Mouse (Mus musculus): Measurements from ENCODE around the gene Hadhb. TPM values are rescaled to one million over a fixed set of nuclear protein-coding genes. Genes with fewer than 3 reads are reported as not detected.

Hadhb gene
- 246 and 269 TPM in 2 replicates for polyA plus RNA-seq (2015; fragmentation: Nextera tagmentation; extraction: Ambion mirVana)

DNA sequence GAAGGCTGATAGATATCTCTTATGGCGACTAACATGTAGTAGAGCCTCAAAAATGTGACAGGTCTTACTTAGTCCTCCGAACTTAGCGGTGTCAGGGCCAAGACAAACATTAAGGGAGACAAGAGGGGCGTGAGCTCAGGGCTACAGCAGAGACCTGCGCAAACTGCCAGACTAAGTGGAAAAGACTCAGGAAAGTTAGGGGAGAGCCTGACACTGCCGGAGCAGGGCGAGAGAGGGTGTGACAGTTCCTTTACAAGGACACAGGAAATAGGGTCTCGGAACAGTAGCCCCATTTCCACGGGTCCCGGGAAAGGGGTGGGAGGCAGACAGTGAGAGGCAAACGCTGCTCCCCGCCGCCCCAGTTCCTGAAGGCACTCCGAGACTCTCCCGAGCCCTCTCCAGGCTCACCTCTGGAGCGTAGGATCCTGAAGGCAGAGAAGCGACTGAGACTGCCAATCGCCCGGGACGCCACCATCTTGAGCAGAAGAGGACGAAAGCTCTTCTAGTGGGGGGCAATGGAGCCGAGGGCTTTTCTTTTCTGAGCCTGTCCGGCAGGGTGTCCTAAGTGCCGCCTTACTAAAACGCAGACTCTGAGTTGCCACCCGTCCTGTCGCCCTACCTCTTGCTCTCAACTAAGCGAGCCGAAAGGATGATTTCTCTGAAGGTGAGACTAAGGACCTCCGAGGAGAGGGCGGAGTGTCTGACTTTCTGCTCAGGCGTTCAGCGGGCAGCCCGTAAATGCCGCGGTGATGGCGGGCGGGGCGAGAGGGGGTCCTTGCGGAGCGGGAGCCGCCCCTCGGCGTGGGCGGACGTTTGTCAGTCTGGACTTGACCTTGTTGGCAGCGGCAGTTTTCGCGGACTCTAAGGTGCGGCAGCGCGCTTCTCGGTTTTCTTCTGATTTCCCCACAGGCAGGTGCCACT, at the start of gene Hadhb, which contains the start of gene Hadha:
Gene Hadhb (plus strand): TSS at position 775 of the 921 bp plus-strand sequence.
Gene Hadha (minus strand): TSS at position 689 of the 921 bp plus-strand sequence.
- peak within 1 kb of the TSS; percentile 92 for H3K9ac ChIP-seq
- 0 out of 2 replicates have a peak, but pooled peaks cover 7% of the 10 kb centered on the region for H3K4me1 ChIP-seq (replicated peaks)
- peak within 1 kb of the TSS; percentile 66 for H3K4me2 ChIP-seq (replicated peaks)
- H3K27ac ChIP-seq, result peak within 1 kb of the TSS; percentile 93
- ATAC-seq, result peak; percentile 88
- H3K27me3 ChIP-seq (replicated peaks), result no peaks in the 10 kb centered on the region
- no peaks in the 10 kb centered on the region for H3K9me3 ChIP-seq
- under 1% methylated on average over 53 of the region's 53 CpGs for WGBS
- H3K36me3 ChIP-seq, result no peaks in the 10 kb centered on the region
- H3K4me3 ChIP-seq (replicated peaks), result peak within 1 kb of the TSS; percentile 89

DNA sequence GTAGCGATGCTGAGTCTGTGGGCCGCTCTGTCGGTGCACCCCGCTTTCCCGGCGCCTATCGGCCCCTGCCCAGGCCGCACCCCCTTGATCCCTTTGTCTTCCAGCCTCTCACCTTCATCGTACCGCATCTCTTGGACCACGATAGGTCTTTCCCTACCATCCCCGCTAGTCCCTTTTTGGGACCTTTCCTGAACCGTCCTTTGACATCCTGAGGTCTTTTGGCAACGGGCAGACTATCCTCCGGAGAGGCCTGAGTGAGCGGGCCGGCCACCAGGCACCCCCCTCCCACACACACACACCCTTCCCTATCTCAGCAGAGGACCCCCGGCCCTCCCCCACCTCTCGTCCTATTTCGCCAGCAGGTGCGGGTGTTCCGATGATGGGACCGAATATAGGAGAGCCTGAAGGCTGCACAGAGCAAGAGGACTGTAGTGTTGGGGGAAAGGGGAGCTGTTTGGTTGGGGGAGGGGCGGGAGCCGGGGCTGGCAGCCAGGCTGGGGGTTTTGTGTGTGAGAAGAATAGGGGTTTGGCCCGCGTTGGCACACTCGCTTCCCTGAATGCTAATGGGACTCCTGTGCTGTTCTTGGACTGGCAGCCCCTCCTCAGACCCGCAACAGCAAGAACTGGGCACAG, 49.3 kb upstream of the Hadhb start, which contains the start of gene 3110082J24Rik:
Gene 3110082J24Rik (minus strand): TSS at position 419 of the 633 bp plus-strand sequence.
- Histone ChIP-seq H3K9ac (peak within 1 kb of the TSS; percentile 42), H3K4me1 (replicated peaks) (peaks cover 22% of the 10 kb centered on the region), H3K4me2 (replicated peaks) (peak within 1 kb of the TSS; percentile 97), H3K36me3 (no peaks in the 10 kb centered on the region), H3K9me3 (no peaks in the 10 kb centered on the region), H3K27ac (no peak within 1 kb of the TSS), H3K4me3 (replicated peaks) (peak within 1 kb of the TSS; percentile 49), H3K27me3 (replicated peaks) (peaks cover 44% of the 10 kb centered on the region)
- WGBS, result 3% methylated on average over 29 of the region's 29 CpGs
- ATAC-seq, result no peak

DNA sequence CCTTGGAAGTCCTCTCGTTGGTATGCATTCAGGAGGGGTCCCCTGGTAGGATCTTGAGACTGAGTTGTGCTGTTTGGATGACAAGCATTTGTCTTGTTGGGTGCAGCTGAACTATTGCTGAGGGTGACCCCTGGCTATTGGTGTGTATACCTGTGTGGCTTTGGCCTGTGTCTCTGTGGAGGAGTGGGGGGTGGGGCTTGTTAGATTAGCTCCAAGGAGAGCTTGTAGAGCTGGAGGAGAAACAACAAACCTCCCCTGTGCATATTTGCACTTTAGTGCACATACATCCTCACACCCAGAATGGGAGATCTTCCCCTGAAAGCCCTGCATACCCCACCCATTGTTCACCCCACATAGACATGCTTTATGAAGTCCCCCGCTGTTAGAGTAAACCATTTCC, 48.3 kb upstream of the Hadhb start:
- H3K4me2 ChIP-seq (replicated peaks), result no peak overlapping the region
- peaks cover 30% of the 10 kb centered on the region for H3K4me1 ChIP-seq (replicated peaks)
- H3K9me3 ChIP-seq, result no peaks in the 10 kb centered on the region
- peaks cover 44% of the 10 kb centered on the region for H3K27me3 ChIP-seq (replicated peaks)
- no peaks in the 10 kb centered on the region for H3K36me3 ChIP-seq
- no peak overlapping the region for H3K9ac ChIP-seq
- WGBS, result 45% methylated on average over 2 of the region's 2 CpGs
- ATAC-seq, result no peak
- H3K27ac ChIP-seq, result no peak overlapping the region
- H3K4me3 ChIP-seq (replicated peaks), result no peak overlapping the region

DNA sequence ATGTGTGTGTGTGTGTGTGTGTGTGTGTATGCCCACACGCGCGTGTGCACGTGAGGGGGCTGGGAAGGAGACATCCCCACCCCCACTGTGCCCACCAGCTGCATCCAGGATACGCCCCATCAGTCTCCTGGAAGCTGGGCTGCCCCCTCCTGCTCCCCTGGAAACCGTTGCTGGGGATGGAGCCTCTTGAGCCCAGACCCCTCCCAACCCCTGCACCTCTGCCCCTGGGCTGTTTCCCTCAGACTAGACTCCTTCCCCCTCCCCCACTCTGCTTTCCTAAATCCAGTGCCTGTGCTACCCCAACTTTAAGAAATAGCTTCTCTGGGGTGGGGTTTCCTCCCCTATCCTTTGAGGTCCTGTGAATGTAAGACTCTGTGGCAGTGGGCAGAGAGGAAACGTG, 47.9 kb upstream of the Hadhb start:
- peaks cover 30% of the 10 kb centered on the region for H3K4me1 ChIP-seq (replicated peaks)

DNA sequence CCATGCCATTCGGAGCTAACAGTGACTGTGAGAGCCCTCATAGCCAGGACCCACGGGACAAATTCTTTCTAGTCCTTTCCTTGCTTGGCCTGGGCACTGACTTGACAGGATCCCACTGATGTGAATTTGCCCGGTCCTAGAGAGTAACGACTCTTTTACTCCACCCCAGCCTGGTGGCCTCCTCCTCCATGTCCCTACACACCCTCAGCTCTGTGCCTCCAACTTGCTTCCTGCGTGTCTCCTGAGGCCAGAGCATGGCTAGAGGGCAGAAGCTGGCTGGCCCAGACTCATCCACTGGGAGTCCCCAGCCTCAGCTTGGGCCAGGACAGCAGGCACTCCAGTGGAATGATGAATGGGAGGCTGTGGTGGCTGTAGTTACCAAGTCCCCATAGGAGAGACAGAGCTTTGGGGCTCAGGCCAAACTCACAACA, 47.4 kb upstream of the Hadhb start:
- no peak overlapping the region for H3K9ac ChIP-seq
- H3K9me3 ChIP-seq, result no peaks in the 10 kb centered on the region
- no peak overlapping the region for H3K4me2 ChIP-seq (replicated peaks)
- no peak overlapping the region for H3K27ac ChIP-seq
- H3K27me3 ChIP-seq (replicated peaks), result peaks cover 44% of the 10 kb centered on the region
- no peak overlapping the region for H3K4me3 ChIP-seq (replicated peaks)
- 25% methylated on average over 5 of the region's 5 CpGs for whole genome bisulfite sequencing
- ATAC-seq, result no peak
- H3K36me3 ChIP-seq, result no peaks in the 10 kb centered on the region
- H3K4me1 ChIP-seq (replicated peaks), result peaks cover 30% of the 10 kb centered on the region

More for the DNA sequence above, 47.9 kb upstream of the Hadhb start:
- no peak for ATAC-seq
- Histone ChIP-seq H3K27me3 (replicated peaks) (peaks cover 44% of the 10 kb centered on the region), H3K9me3 (no peaks in the 10 kb centered on the region), H3K27ac (no peak overlapping the region), H3K4me3 (replicated peaks) (no peak overlapping the region), H3K9ac (no peak overlapping the region), H3K4me2 (replicated peaks) (no peak overlapping the region), H3K36me3 (no peaks in the 10 kb centered on the region)
- WGBS, result 22% methylated on average over 7 of the region's 7 CpGs

DNA sequence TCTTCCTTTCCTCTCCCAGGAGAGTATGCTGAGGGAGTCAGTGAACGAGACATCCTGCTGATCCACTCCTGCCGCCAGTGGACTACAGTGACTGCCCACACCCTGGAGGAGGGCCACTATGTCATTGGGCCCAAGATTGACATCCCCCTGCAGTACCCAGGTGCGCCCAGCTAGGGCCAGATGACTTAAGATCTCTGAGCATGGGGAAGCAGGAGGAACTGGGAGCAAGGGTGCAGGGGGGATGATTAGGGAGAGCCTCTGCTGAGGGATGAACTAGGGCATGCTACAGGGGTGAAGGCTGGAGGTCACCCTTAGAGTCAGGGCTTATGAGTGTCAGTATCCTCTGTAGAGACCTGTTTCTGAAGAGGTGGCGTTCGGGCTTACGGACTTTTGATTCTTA, 46.8 kb upstream of the Hadhb start:
- H3K9ac ChIP-seq, result no peak overlapping the region
- no peak overlapping the region for H3K27ac ChIP-seq
- H3K27me3 ChIP-seq (replicated peaks), result peaks cover 41% of the 10 kb centered on the region
- no peak for ATAC-seq
- peaks cover 30% of the 10 kb centered on the region for H3K4me1 ChIP-seq (replicated peaks)
- H3K9me3 ChIP-seq, result no peaks in the 10 kb centered on the region
- 83% methylated on average over 6 of the region's 6 CpGs for WGBS
- no peak overlapping the region for H3K4me3 ChIP-seq (replicated peaks)
- H3K36me3 ChIP-seq, result no peaks in the 10 kb centered on the region
- H3K4me2 ChIP-seq (replicated peaks), result no peak overlapping the region

DNA sequence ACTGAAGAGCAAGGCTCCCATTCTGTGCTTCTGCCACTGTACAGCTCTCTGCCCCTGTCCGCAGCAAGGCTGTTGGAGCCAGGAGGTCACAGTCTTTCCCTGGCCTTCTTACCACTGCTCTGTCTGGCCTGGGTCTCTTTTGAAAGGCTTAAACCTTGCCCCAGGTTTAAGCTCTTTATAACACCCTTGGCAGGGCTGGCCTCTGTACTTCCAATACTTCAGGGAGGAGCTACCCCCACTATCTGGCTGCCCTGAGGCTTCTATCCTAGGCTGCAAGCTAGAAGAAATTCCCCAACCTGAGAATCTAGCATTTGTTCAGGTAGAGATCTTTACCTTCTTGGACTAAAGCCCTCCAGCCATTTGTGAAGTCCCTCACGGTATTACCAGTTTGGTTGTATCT, 45.1 kb upstream of the Hadhb start:
- Histone ChIP-seq H3K4me1 (replicated peaks) (peaks cover 37% of the 10 kb centered on the region), H3K4me2 (replicated peaks) (peak overlapping the region; percentile 56; the same call in 1 of the 2 replicates)
- ATAC-seq, result peak; percentile 49

DNA sequence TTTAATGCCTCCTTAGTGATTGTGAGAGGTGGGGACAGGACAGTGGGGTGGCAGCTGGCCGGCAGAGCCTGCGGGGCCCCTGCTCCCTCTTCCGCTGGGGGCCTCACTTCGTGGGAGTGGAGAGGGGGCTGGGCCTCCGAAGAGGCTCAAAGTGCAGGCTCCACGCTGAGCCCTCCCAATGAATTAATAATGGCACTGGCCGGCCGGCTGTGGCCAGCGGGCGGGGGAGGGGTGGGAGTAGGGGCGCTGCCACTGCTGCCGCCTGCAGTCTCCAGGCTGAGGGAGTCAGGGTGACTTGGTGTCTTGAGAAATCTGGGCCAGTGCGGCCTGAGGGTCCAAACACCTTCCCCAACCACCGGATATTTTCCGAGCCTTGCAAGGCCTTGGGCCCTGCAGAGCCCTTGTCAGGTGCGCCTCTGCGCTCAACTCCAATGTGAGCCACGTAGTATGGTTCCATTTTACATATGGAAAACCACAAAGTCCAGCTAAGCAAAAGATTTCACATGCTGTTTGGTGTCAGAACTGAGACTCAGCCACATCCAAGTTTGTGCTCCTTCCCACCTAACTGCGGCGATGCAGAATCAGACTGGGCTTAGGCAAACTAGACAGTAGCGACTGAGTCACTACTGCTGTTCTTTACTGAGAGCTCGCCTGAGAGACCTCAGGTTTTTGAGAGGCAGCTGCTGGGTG, 44.5 kb upstream of the Hadhb start:
- Histone ChIP-seq H3K27ac (peak overlapping the region; percentile 49), H3K36me3 (no peaks in the 10 kb centered on the region), H3K4me3 (replicated peaks) (peak overlapping the region; percentile 19), H3K9me3 (no peaks in the 10 kb centered on the region), H3K4me1 (replicated peaks) (peaks cover 31% of the 10 kb centered on the region), H3K9ac (peak overlapping the region; percentile 30; the same call in 1 of the 2 replicates), H3K27me3 (replicated peaks) (peaks cover 43% of the 10 kb centered on the region), H3K4me2 (replicated peaks) (peak overlapping the region; percentile 56)
- peak; percentile 60 for ATAC-seq
- 12% methylated on average over 22 of the region's 22 CpGs for WGBS

More for the DNA sequence above, 45.1 kb upstream of the Hadhb start:
- Histone ChIP-seq H3K27ac (peak overlapping the region; percentile 49), H3K9ac (no peak overlapping the region), H3K36me3 (no peaks in the 10 kb centered on the region), H3K27me3 (replicated peaks) (peaks cover 50% of the 10 kb centered on the region), H3K9me3 (no peaks in the 10 kb centered on the region), H3K4me3 (replicated peaks) (no peak overlapping the region)
- WGBS, result 47% methylated on average over 2 of the region's 2 CpGs

DNA sequence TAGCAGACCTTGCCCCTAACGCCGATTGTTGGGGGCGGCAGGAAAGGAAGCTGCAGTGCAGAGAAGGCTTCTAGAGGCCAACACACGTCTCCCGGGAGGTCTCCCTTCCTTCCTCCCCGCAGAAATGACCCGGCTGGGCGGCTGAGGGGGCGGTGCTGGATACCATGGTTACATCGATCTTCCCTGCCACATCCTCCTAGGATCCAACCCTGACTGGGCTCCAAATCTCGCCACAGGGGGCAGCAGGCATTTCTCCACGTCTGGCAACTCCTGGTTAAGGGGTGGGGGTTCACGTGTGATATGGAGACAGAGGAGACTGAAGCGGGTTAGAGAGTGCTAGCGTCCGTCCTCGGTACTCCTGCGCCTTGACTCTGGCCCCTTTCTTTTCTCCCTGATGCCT, 43.9 kb upstream of the Hadhb start:
- peaks cover 28% of the 10 kb centered on the region for H3K4me1 ChIP-seq (replicated peaks)
- no peaks in the 10 kb centered on the region for H3K9me3 ChIP-seq
- H3K27ac ChIP-seq, result peak overlapping the region; percentile 49
- no peaks in the 10 kb centered on the region for H3K36me3 ChIP-seq
- peak overlapping the region; percentile 30; the same call in 1 of the 2 replicates for H3K9ac ChIP-seq
- H3K4me2 ChIP-seq (replicated peaks), result peak overlapping the region; percentile 56
- peaks cover 41% of the 10 kb centered on the region for H3K27me3 ChIP-seq (replicated peaks)
- 2% methylated on average over 18 of the region's 18 CpGs for WGBS
- peak; percentile 18 for ATAC-seq
- H3K4me3 ChIP-seq (replicated peaks), result peak overlapping the region; percentile 19

DNA sequence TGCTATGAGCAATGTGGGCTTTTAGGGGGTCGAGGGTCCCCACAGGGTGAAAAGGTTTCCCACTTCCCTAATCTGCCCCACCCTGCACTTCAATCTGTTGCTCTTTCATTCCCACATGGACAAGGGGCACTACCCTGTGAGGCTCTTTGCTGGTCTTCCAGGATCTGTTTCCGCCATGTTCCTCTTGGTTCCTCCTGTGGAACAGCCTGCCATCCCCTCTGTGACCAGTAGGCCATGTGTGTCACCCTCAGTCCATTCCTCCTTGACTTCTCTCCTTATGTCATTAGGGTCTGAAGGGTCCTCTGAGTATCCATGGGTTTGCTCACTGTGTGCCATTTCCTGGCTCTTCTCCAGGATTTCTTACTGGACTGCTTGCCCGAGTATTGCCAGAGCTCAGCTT, 43.3 kb upstream of the Hadhb start:
- Histone ChIP-seq H3K9me3 (no peaks in the 10 kb centered on the region), H3K4me3 (replicated peaks) (no peak overlapping the region), H3K4me1 (replicated peaks) (peaks cover 28% of the 10 kb centered on the region), H3K4me2 (replicated peaks) (peak overlapping the region; percentile 56; the same call in 1 of the 2 replicates), H3K27ac (no peak overlapping the region), H3K27me3 (replicated peaks) (peaks cover 35% of the 10 kb centered on the region), H3K9ac (no peak overlapping the region), H3K36me3 (peaks cover 5% of the 10 kb centered on the region; the same call in 1 of the 2 replicates)
- no peak for ATAC-seq
- 72% methylated on average over 3 of the region's 3 CpGs for WGBS

DNA sequence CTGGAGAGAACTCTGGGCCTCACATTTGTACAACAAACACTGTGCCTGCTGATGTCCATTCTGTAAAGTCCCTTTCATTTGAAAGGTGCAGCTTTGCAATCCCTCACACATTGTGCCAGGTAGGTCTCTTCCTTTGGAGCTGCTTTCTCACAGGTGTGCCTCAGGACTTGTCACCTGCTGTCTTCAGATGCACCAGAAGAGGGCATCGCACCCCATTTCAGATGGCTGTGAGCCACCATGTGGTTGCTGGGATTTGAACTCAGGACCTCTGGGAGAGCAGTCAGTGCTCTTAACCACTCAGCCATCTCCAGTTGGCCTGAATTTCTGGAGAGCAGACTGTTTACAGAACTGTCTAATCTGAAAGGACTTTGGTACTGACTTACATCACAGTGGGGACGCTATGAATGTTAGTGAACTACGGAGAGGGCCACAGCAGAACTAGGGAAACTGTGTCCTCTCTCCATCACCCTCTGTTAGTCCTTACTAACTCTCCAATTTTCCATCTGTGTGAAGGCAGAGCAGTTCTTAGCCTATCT, 42.4 kb upstream of the Hadhb start:
- H3K36me3 ChIP-seq, result peaks cover 5% of the 10 kb centered on the region; the same call in 1 of the 2 replicates
- WGBS, result 75% methylated on average over 3 of the region's 3 CpGs
- H3K4me1 ChIP-seq (replicated peaks), result peaks cover 24% of the 10 kb centered on the region
- H3K27me3 ChIP-seq (replicated peaks), result peaks cover 27% of the 10 kb centered on the region
- no peak overlapping the region for H3K9ac ChIP-seq
- ATAC-seq, result no peak
- no peak overlapping the region for H3K4me3 ChIP-seq (replicated peaks)
- H3K9me3 ChIP-seq, result no peaks in the 10 kb centered on the region
- no peak overlapping the region for H3K4me2 ChIP-seq (replicated peaks)
- H3K27ac ChIP-seq, result no peak overlapping the region

Measured in intestine, embryonic 15.5 days (tissue).